Mouse (Mus musculus) stomach, postnatal 0 days (tissue): ENCODE results near the gene Hmga1.

Source experiments
- CTCF ChIP-seq: IDR thresholded peaks from 2 replicates; pipeline ENCODE4 v1.5.1; 2016; ENCODE audit warnings: antibody characterized with exemption, low read depth, mild to moderate bottlenecking, moderate library complexity
- EP300 ChIP-seq: optimal IDR thresholded peaks from 2 replicates; pipeline ENCODE3; 2016; ENCODE audit warnings: antibody characterized with exemption

GRCm38 (mm10) chr17:27509056-27509455, 47.2 kb upstream of the Hmga1 start:
- TF ChIP-seq CTCF (no peak), EP300 (no peak)
